ENCODE assay signal across 8 mouse cellular contexts in the genomic region with DNA sequence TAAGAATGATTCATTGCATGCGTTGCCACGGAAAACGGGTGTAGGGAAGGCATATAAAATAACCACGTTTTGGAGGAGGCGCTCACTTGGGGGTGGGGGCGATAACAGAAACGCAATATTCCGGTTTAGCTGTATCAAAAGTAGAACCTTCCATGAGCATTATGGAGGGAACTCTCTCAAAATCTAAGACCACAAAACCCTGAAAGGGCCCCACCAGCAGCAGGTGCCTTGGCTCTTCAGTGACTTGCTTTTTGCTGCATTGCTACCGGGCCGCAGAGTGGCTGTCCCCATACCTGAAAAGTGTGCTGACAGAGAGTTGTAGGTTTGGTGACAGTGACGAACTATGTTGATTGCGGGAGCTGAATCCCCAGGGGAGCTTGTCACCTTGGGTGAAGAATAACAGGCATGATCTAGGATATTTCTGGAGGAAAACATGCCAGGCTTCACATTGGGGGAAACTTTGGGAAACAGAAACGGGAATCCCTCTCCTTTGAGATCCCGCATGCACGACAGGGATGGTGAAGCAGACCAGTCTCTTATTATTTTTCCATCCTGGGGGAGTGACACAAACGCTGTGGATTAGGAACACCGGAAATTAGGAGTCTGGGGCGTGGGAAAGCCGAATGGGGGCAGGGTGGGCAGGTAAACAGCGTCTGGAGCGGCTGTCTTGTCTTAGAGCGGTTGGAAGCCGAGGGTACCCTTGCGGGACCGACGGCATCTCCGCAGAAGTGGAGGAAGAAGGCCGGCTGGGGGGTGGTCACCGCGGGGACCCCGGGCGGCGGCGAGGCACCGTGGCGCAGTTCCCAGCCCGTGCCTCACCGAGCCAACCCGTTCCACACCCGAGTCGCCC. TPM values are rescaled to one million over a fixed set of nuclear protein-coding genes. Genes with fewer than 3 reads are reported as not detected.
DNase-seq lines count a peak whose midpoint lies in the region; ATAC-seq and TF ChIP-seq lines count a peak whose summit lies in the region.

No protein-coding gene starts in this region.

- ATAC-seq in frontal cortex, adult (ENCODE audit: low TSS enrichment) = peak; percentile 33

- DNase-seq in lung, adult 18-20 months = peak; percentile 42 to 49
- no peak for DNase-seq in lung, postnatal 25 days (ENCODE audit: low spot score)
- DNase-seq in cerebellum, adult 2 months = peak in 1 of 2 experiments; percentile 63
- peak; percentile 61 for DNase-seq in kidney, adult 18-20 months
- DNase-seq in liver = peak; percentile 41
- DNase-seq in naive thymus-derived CD4-positive, alpha-beta T cell, adult 2 months (ENCODE audit: low read depth) = peak; percentile 37
- DNase-seq in thymus, adult 2 months = peak; percentile 26

- peak overlapping the region; percentile 86 for H3K27ac ChIP-seq in cerebellum, adult 2 months (ENCODE audit: insufficient read depth, low read length)
- no peak overlapping the region for H3K27ac ChIP-seq in thymus, adult 2 months (ENCODE audit: control insufficient read depth, insufficient read depth, low read length)

- H3K36me3 ChIP-seq in thymus, adult 2 months (ENCODE audit: control insufficient read depth, insufficient read depth, low read length) = no peaks in the 10 kb centered on the region

- TF ChIP-seq CTCF in cerebellum, adult 2 months (IDR thresholded peaks at IDR 0.05; ENCODE audit: borderline replicate concordance, insufficient read depth, low read depth, low read length) = no peak
- TF ChIP-seq CTCF in thymus, adult 2 months (IDR thresholded peaks at IDR 0.05; ENCODE audit: borderline replicate concordance, control insufficient read depth, extremely low read depth, insufficient read depth, low read length, poor library complexity) = no peak

- H3K27me3 ChIP-seq in cerebellum, adult 2 months (ENCODE audit: control insufficient read depth, insufficient read depth, low read length) = no peaks in the 10 kb centered on the region
- H3K27me3 ChIP-seq in thymus, adult 2 months (ENCODE audit: control insufficient read depth, insufficient read depth, low read length) = peaks cover 9% of the 10 kb centered on the region

- H3K4me1 ChIP-seq in cerebellum, adult 2 months (ENCODE audit: control insufficient read depth, insufficient read depth, low read length) = no peaks in the 10 kb centered on the region; the same call in 1 of the 2 replicates
- H3K4me1 ChIP-seq in thymus, adult 2 months (replicated peaks; ENCODE audit: control insufficient read depth, insufficient read depth, low read length) = peaks cover 6% of the 10 kb centered on the region; the same call in 1 of the 2 replicates

- no peak for TF ChIP-seq POLR2A in cerebellum, adult 2 months (IDR thresholded peaks at IDR 0.05; ENCODE audit: borderline replicate concordance, insufficient read depth, low read length)
- TF ChIP-seq POLR2A in thymus, adult 2 months (IDR thresholded peaks at IDR 0.05; ENCODE audit: control insufficient read depth, extremely low read depth, insufficient read depth, low read length, poor library complexity) = no peak

- WGBS in cerebellum, adult 2 months = 8% methylated on average over 34 of the region's 41 CpGs
- WGBS in thymus, adult 2 months = 6% methylated on average over 41 of the region's 41 CpGs

- peak overlapping the region; percentile 68 for H3K4me3 ChIP-seq in cerebellum, adult 2 months (replicated peaks; ENCODE audit: insufficient read depth, low read depth, low read length)
- H3K4me3 ChIP-seq in thymus, adult 2 months (ENCODE audit: control insufficient read depth, insufficient read depth, low read length) = peak overlapping the region; percentile 56

RNA-seq across cellular contexts. Expression of gene Cdc42bpa, which starts 1.2 kb away (rescaled TPM):
- 145 and 155 TPM in 2 replicates for polyA plus RNA-seq in cerebellum, adult 2 months (2012; rRNA removed)
- 3.4 and 3.9 TPM in 2 replicates for polyA plus RNA-seq in thymus, adult 2 months (2012; rRNA removed)

Comparison
In these comparisons a context has a peak if more than half of its experiments do, and no peak if none do; other contexts are left out.
1. RNA of gene Cdc42bpa, which starts 1.2 kb away (polyA plus RNA-seq): 145 to 155 TPM in cerebellum, adult 2 months; 3.4 to 3.9 TPM in thymus, adult 2 months; every median in the first group is over 10 times any median in the second.